Mouse (Mus musculus) kidney, adult 11 months (tissue): ENCODE measurements at regions not wholly inside any gene's neighbourhood (a gene's known extent, or its start where the extent isn't known, plus 50 kb on each side); places are given as distances from the start of the nearest gene placed in this dataset.
A peak's percentile ranks its signal among the peaks of the same experiment; 100 is the strongest.
"Not testable (repeated sequence)": the region's sequence is repeated elsewhere in the genome, so short reads cannot be mapped to it uniquely, and the experiment has no call there.

ENCODE experiments used
- DNase-seq: peaks from one replicate; pipeline ENCODE4 v3.0.0; 2022

GRCm38 (mm10) chrX:77307374-77307773, 203.4 kb upstream of the Tbl1x start:
- no peak for DNase-seq

- peak; percentile 20 for DNase-seq
These were observed 196.4 kb upstream of the Tbl1x start for GRCm38 (mm10) chrX:77314384-77314783.

GRCm38 (mm10) chrX:77323644-77324043, 187.2 kb upstream of the Tbl1x start:
- DNase-seq, result no peak

GRCm38 (mm10) chrX:77353181-77353580, 157.6 kb upstream of the Tbl1x start:
- DNase-seq, result no peak

GRCm38 (mm10) chrX:77360551-77360950, 150.3 kb upstream of the Tbl1x start:
- DNase-seq, result no peak

- DNase-seq, result no peak
These were observed 149.7 kb upstream of the Tbl1x start for GRCm38 (mm10) chrX:77361106-77361505.

- no peak for DNase-seq
These were observed 147.2 kb upstream of the Tbl1x start for GRCm38 (mm10) chrX:77363657-77364056.

GRCm38 (mm10) chrX:77367351-77367750, 143.5 kb upstream of the Tbl1x start:
- DNase-seq, result no peak

- no peak for DNase-seq
These were observed 123.5 kb upstream of the Tbl1x start for GRCm38 (mm10) chrX:77387271-77387670.

- no peak for DNase-seq
These were observed 118.9 kb upstream of the Tbl1x start for GRCm38 (mm10) chrX:77391760-77392446.

GRCm38 (mm10) chrX:77406896-77407295, 103.9 kb upstream of the Tbl1x start:
- DNase-seq, result no peak

GRCm38 (mm10) chrX:77407925-77408324, 102.9 kb upstream of the Tbl1x start:
- DNase-seq, result no peak

GRCm38 (mm10) chrX:77409370-77409769, 101.4 kb upstream of the Tbl1x start:
- DNase-seq, result no peak

- DNase-seq, result no peak
These were observed 100.0 kb upstream of the Tbl1x start for GRCm38 (mm10) chrX:77410812-77411211.

- no peak for DNase-seq
These were observed 96.7 kb upstream of the Tbl1x start for GRCm38 (mm10) chrX:77414156-77414555.

- no peak for DNase-seq
These were observed 93.0 kb upstream of the Tbl1x start for GRCm38 (mm10) chrX:77417766-77418165.

GRCm38 (mm10) chrX:77422206-77422605, 88.6 kb upstream of the Tbl1x start:
- DNase-seq, result no peak

- DNase-seq, result no peak
These were observed 85.8 kb upstream of the Tbl1x start for GRCm38 (mm10) chrX:77424792-77425727.

GRCm38 (mm10) chrX:77425728-77426102, 85.1 kb upstream of the Tbl1x start:
- not testable (repeated sequence) for DNase-seq

GRCm38 (mm10) chrX:77426836-77427235, 84.0 kb upstream of the Tbl1x start:
- not testable (repeated sequence) for DNase-seq

GRCm38 (mm10) chrX:77432001-77432565, 78.7 kb upstream of the Tbl1x start:
- DNase-seq, result no peak

- DNase-seq, result peak; percentile 97
These were observed 77.7 kb upstream of the Tbl1x start for GRCm38 (mm10) chrX:77432846-77433810.

- no peak for DNase-seq
These were observed 77.0 kb upstream of the Tbl1x start for GRCm38 (mm10) chrX:77433811-77434192.
